Mouse (Mus musculus) intestine, postnatal 0 days (tissue): ENCODE results near the gene P4ha1. TPM values are rescaled to one million over a fixed set of nuclear protein-coding genes. Genes with fewer than 3 reads are reported as not detected.
A peak's percentile ranks its signal among the peaks of the same experiment; 100 is the strongest.
"Not testable (repeated sequence)": the region's sequence is repeated elsewhere in the genome, so short reads cannot be mapped to it uniquely, and the experiment has no call there.

ENCODE experiments used
- ATAC-seq: fragments of 200-750 bp; cut with Nextera tagmentation; 2 replicates; pipeline ENCODE4 v1.8.0; 2017; ENCODE audit warnings: mild to moderate bottlenecking, moderate TSS enrichment, moderate library complexity
- H3K27ac ChIP-seq: fragments of 300-500 bp; sonication (generic); 2 replicates; pipeline ENCODE4 v1.5.1; 2014; ENCODE audit warnings: mild to moderate bottlenecking, low read depth, low read length, moderate library complexity
- H3K27me3 ChIP-seq: fragments of 300-500 bp; sonication (generic); replicated peaks from 2 replicates; pipeline ENCODE4 v1.6.1; 2014; ENCODE audit warnings: low read length, mixed read lengths; ENCODE audit not compliant: control insufficient read depth, insufficient read depth
- H3K36me3 ChIP-seq: fragments of 300-500 bp; sonication (generic); 2 replicates; pipeline ENCODE4 v1.6.1; 2014; ENCODE audit warnings: mild to moderate bottlenecking, moderate library complexity; ENCODE audit not compliant: control insufficient read depth, insufficient read depth
- H3K4me1 ChIP-seq: fragments of 300-500 bp; sonication (generic); replicated peaks from 2 replicates; pipeline ENCODE4 v1.6.1; 2014; ENCODE audit warnings: antibody characterized with exemption, low read length, mixed read lengths; ENCODE audit not compliant: control insufficient read depth, insufficient read depth
- H3K4me2 ChIP-seq: fragments of 300-500 bp; sonication (generic); replicated peaks from 2 replicates; pipeline ENCODE4 v1.6.1; 2014; ENCODE audit warnings: low read depth, mild to moderate bottlenecking, moderate library complexity
- H3K4me3 ChIP-seq: fragments of 300-500 bp; sonication (generic); 2 replicates; pipeline ENCODE4 v1.5.1; 2014; ENCODE audit warnings: low read depth, low read length
- H3K9ac ChIP-seq: fragments of 300-500 bp; sonication (generic); 2 replicates; pipeline ENCODE4 v1.6.1; 2014; ENCODE audit warnings: mild to moderate bottlenecking, low read depth, low read length
- H3K9me3 ChIP-seq: fragments of 300-500 bp; sonication (generic); 2 replicates; pipeline ENCODE4 v1.6.1; 2016; ENCODE audit warnings: mixed run types; ENCODE audit not compliant: control insufficient read depth
- CTCF ChIP-seq: sonication (generic); IDR thresholded peaks from 2 replicates; pipeline ENCODE4 v1.5.1; 2016; ENCODE audit warnings: low read depth, mild to moderate bottlenecking, control low read depth, antibody characterized with exemption, moderate library complexity
- WGBS: fragments of 180-500 bp; shearing (Covaris S2); extraction: QIAGEN DNeasy Blood & Tissue Kit; methylation state at CpG from one replicate; pipeline ENCODE4 v1.1.7; 2014; 5-methylcytosine and 5-hydroxymethylcytosine counted together
- polyA plus RNA-seq: library from polyadenylated mRNA; unstranded; fragments of >200 nt; fragmentation: Nextera tagmentation; extraction: Ambion mirVana; gene quantifications from 2 replicates; pipeline ENCODE4 v1.2.1, GENCODE M21; 2015

P4ha1 gene
- polyA plus RNA-seq, 1 experiment from 2014 or later = 8.7 TPM

DNA sequence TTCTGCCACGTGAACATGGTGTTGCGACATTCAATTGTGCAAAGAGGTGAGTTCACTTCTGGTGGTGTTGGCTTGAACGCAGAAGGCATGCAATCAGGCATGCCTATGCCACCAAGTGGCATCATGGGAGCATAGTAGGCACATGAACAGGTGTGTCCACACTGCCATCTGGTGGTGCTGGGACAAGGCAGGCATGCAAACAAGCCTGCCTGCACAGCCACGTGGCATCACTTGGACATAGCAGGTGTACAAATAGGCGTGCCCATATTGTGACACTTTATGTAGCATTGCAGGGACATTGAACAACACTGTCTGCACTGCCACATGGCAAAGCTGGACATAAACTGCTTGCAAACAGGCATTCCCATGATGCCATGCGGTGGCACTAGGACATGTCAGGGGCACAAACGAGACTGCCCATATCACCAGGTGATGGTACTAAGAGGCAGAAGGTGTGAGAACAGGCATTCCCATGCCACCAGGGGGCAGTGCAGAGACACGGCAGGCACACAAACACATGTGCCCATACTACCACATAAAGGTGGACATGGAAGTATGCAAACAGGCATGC is 27.8 kb upstream of the P4ha1 start:
- no peak overlapping the region for H3K9ac ChIP-seq
- H3K27ac ChIP-seq = no peak overlapping the region
- H3K4me1 ChIP-seq = no peaks in the 10 kb centered on the region
- 48% methylated on average over 8 of the region's 8 CpGs for WGBS
- ATAC-seq = peak; percentile 65
- no peaks in the 10 kb centered on the region for H3K9me3 ChIP-seq
- H3K4me3 ChIP-seq = no peak overlapping the region
- TF ChIP-seq CTCF = peak; percentile 84
- no peak overlapping the region for H3K4me2 ChIP-seq
- no peaks in the 10 kb centered on the region for H3K27me3 ChIP-seq
- H3K36me3 ChIP-seq = no peaks in the 10 kb centered on the region

DNA sequence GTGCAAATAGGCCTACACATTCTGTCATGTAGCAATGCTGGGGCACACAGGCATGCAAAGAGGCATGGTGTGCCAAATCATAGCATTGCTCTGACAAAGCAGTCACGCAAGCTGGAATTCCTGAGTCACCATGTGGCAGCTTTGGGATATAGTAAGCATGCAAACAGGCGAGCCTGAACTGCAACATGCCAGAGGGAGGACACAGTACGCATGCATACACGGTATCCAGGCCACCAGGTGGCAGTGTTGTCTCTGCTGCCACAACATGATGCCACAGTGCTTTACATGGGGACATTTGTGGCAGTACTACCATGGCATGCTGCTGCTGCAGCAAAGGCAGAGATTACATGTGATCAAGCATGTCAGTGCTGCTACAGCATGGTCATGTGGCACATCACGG is 26.8 kb upstream of the P4ha1 start:
- ATAC-seq = peak; percentile 8; the same call in 1 of the 2 replicates

DNA sequence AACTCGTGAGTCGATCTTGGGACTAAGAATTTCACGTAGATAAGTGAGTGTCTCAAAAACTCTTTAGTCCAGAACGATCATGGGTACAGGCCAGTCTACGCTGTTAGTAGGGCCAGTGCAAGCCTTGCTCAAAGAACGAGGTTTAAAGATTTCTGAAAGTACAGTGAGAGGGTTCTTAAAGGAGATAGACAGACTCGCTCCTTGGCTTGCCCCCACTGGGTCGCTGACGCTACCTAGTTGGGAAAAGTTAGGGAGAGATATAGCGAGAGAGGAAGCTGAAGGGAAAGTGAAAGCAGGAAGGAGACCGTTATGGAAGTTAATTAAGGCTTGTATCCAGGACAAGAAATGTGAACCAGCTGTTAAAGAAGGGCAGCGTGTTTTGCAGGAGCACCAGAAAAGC is 20.4 kb upstream of the P4ha1 start:
- H3K4me1 ChIP-seq, H3K4me3 ChIP-seq, H3K9me3 ChIP-seq, H3K4me2 ChIP-seq, ATAC-seq, H3K36me3 ChIP-seq, H3K9ac ChIP-seq, H3K27me3 ChIP-seq, H3K27ac ChIP-seq: not testable (repeated sequence)
- WGBS = 88% methylated on average over 12 of the region's 12 CpGs

More for the DNA sequence above, 26.8 kb upstream of the P4ha1 start:
- H3K4me2 ChIP-seq = no peak overlapping the region
- H3K27me3 ChIP-seq = no peaks in the 10 kb centered on the region
- H3K9me3 ChIP-seq = no peaks in the 10 kb centered on the region
- H3K36me3 ChIP-seq = no peaks in the 10 kb centered on the region
- 30% methylated on average over 5 of the region's 5 CpGs for WGBS
- H3K27ac ChIP-seq = no peak overlapping the region
- H3K4me3 ChIP-seq = no peak overlapping the region
- no peaks in the 10 kb centered on the region for H3K4me1 ChIP-seq
- peak; percentile 99 for TF ChIP-seq CTCF
- H3K9ac ChIP-seq = no peak overlapping the region

DNA sequence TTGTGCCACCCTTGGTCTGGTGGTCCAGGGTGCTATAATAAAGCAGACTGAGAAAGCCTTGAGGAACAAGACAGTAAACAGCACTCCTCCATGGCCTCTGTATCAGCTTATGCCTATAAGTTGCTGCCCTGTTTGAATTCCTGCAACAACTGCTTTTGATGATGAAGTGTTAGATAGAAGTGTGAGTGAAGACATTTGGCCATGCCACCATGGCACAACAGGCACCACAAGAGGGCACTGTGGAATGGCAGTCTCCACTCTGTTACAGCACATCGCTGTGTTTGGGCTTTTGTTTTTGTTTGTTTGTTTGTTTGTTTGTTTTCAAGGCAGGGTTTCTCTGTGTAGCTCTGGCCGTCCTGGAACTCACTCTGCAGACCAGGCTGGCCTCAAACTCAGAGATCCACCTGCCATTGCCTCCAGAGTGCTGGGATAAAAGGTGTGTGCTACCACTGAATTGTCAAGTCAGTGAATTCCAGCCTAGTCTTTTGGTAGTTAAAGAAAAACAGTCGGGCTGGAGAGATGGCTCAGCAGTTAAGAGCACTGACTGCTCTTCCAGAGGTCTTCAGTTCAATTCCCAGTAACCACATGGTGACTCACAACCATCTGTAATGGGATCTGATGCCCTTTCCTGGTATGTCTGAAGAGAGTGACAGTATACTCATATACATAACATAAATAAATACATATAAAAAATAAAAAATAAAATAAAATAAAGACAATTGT is 13.9 kb upstream of the P4ha1 start:
- no peak overlapping the region for H3K4me2 ChIP-seq
- no peak for ATAC-seq
- 54% methylated on average over 3 of the region's 3 CpGs for WGBS
- no peaks in the 10 kb centered on the region for H3K36me3 ChIP-seq
- no peak overlapping the region for H3K9ac ChIP-seq
- peak; percentile 74 for TF ChIP-seq CTCF
- no peaks in the 10 kb centered on the region for H3K9me3 ChIP-seq
- H3K27ac ChIP-seq = no peak overlapping the region
- 0 out of 2 replicates have a peak, but pooled peaks cover 5% of the 10 kb centered on the region for H3K4me1 ChIP-seq
- H3K27me3 ChIP-seq = no peaks in the 10 kb centered on the region
- no peak overlapping the region for H3K4me3 ChIP-seq

DNA sequence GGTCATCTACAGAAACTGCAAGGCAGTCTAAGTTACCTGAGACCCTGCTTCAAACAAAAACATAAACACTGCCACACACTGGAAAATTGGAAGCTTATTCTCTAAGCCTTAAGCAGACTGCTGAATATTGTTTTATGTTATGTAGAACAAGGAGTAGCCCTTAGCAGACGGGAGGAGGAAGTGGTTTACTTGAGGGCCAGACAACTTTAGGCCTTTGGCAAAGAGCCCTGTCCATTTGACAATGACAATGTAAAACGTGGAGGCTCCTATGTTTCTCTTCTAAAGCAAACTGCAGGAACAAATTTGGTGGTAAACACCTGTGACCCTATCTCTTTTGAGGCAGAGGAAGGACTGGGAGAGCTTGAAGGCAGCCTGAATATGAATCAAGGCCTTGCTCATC is 13.0 kb upstream of the P4ha1 start:
- Histone ChIP-seq H3K4me2 (no peak overlapping the region), H3K27ac (0 out of 2 replicates have a peak overlapping the region, but pooled peaks have one; percentile 7), H3K4me3 (no peak overlapping the region), H3K4me1 (0 out of 2 replicates have a peak, but pooled peaks cover 5% of the 10 kb centered on the region), H3K27me3 (no peaks in the 10 kb centered on the region), H3K36me3 (no peaks in the 10 kb centered on the region), H3K9ac (no peak overlapping the region), H3K9me3 (no peaks in the 10 kb centered on the region)
- ATAC-seq = no peak
- 44% methylated on average over 2 of the region's 2 CpGs for WGBS
- TF ChIP-seq CTCF = no peak

DNA sequence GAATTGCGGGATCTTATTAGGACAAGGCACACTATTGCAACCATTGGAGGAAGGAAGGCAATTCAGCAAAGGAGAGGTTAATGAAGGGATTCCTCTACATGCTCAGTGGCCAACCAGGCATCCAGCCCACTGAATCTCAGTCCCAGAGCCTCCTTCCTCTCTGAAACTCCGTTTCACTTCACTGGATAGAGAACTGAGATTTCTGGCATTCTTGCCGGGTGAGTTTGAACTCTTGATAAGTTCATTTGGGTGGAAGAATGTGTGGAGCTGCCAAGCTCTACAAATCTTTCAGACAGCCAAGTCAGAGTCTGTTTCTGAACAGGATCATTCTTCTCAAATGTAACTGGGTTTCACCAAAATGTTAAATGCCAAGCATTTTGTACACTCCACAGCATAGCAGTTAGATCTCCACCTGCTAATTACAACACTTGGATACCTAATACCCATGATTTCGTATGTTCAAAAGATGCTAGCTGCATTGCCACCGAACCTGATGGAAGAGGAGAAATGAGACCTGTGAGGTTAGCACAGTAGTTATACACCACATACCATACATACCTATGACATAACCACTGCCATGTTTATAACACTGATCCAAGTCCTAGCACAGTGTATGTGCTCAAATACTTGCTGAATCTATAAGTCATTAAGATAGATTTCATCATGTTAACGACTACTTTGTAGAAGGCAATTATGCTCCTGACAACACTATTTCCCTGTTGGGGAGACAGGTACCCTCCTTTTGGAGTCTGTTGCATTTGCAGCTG is 12.2 kb upstream of the P4ha1 start:
- ATAC-seq = no peak
- Histone ChIP-seq H3K4me1 (0 out of 2 replicates have a peak, but pooled peaks cover 5% of the 10 kb centered on the region), H3K4me2 (no peak overlapping the region), H3K4me3 (no peak overlapping the region), H3K27ac (0 out of 2 replicates have a peak overlapping the region, but pooled peaks have one; percentile 7), H3K27me3 (no peaks in the 10 kb centered on the region), H3K36me3 (no peaks in the 10 kb centered on the region), H3K9me3 (no peaks in the 10 kb centered on the region), H3K9ac (no peak overlapping the region)
- TF ChIP-seq CTCF = no peak
- WGBS = 52% methylated on average over 6 of the region's 6 CpGs
